Mouse (Mus musculus) common myeloid progenitor, adult 5-6 weeks (primary cell): Measurements from ENCODE around the gene Shisa4. TPM values are rescaled to one million over a fixed set of nuclear protein-coding genes. Genes with fewer than 3 reads are reported as not detected.

Experiments
- ATAC-seq: replicated peaks from 2 replicates; pipeline ENCODE4 v1.8.0; 2016; ENCODE audit warnings: low read depth, mild to moderate bottlenecking, moderate TSS enrichment, inconsistent platforms; ENCODE audit not compliant: poor library complexity, severe bottlenecking
- total RNA-seq: library from RNA; stranded (forward); fragments of 200-1000, 187-1606 nt; gene quantifications from 2 replicates; pipeline ENCODE4 v1.2.3, GENCODE M21; 2017

The Shisa4 gene
- total RNA-seq, 1 experiment from 2014 or later: 0.18 TPM

DNA sequence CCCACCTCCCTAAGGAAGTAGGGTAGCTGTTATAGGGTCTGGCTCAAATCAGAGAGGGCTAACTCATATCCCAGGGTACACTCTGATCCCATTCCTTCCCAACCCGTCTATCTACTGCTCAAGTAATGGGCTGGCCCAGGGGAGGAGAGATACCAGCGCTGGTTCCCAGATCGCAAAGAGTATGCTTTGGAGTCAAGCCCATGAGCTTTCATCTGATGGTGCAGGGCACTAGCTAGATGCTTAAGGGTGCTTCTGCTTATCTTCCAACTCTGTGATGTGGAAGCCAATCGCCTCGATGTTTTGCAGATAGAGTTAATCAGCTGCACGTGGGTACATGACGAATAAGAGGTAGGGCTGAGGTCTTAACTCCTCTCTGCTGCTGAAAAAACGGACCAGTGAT lies 7.4 kb downstream of the Shisa4 start:
- no peak for ATAC-seq

DNA sequence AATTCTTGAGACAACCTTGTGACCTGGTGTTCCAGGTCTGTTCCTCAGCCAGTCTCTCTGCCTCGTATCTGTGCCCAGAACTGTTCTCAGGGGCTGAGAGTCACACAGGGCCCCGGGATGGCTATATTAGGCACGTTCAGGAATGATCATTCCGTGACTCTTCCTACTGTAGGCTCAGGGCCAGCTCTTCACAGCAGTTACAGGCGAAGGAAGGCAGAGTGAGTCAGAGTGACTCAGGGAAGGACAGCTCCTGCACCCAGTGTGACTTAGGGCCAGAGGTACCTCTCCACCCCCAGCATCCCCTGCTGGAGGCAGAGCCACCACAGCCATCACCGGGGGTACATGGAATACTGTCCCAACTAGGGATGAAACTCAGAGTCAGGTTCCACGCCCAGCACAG lies 8.0 kb downstream of the Shisa4 start:
- ATAC-seq: no peak

DNA sequence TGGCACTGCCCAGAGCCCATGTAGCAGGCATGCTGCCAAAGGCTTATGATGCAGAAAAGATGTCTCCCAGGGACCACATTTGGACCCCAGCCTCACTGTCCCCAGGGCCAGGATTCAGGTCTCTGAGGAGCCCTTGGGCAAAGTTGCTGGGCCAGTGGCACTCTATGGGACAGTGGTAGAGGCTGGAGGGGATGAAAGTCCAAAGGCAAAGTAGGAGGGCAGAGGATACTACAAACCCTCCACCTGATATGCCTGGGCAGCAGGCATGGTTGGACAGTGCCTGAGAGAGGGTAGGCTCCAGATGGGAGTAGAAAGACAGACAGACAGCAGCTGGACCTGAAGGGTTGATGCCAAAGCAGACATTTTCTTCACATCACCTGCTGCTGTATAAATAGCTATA lies 8.7 kb downstream of the Shisa4 start:
- ATAC-seq: no peak

DNA sequence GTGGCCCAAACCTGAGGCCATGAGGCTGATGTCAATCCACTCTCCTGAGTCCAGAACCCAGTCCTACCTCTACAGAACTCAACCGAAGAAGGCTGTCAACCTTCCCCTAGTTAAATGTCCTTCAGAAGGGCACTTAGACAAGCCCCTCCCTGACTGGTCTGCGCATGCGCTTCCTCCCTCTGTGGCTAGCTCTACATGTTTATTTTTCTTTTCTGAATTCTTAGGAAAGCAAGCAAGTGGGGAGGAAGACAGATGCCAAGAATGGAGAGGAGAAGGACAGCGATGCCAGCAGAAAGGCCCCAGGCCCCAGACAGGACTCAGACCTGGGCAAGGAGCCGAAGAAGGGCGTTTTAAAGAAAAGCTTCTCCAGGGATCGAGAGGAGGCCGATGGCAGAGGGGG lies 11.6 kb downstream of the Shisa4 start:
- no peak for ATAC-seq

DNA sequence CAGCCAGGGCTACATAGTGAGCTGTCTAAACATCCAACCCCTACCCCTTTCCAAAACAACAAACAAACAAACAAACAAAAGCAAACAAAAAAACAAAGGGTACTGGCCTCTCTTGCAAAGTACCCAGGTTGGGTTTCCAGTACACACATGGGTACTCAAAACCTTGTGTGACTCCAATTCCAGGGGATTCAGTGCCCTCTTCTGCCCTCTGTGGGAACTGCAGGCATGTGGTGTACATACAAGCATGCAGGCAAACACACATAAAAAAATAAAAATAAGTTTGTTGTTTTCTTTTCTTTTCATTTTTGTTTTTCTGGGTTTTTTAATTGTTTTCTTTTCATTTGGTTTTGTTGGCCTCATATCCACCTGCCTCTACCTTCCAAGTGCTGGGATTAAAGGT lies 12.9 kb downstream of the Shisa4 start:
- ATAC-seq: no peak

DNA sequence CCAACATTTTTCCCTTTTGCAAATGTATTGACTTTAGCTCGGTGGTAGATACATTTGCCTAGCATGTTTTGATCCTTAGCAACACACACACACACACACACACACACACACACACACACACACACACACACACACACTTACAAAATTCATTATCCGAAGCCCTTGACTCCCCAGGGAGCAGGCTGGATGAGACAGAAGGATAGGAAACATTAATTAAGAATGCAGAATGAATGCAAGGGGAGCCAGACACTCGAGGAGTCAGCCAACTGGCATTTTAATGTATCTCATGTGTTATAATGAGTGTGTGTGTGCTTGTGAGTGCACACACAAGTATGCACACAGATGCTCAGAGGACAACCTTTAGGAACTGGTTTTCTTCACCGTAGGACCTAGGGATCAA lies 13.5 kb downstream of the Shisa4 start:
- no peak for ATAC-seq

DNA sequence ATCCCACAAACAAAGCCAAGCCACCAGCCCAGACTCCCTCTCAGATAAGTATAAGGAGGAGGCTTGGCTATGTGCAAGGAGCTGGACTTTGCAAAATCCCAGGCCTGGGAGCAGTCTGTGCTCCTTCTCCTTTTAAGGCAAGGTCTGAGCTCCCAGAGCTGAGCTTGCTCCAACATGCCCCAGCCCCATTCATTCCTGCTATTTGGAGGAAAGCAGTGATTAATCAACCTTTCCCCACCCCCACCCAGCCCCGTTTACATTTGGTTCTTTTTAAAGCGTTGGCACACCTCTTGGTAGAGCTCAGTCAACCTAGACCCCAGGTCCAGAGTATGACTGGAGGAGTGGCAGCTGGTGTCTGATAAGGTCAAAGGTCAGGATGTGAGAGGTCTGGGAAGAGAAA lies 16.0 kb downstream of the Shisa4 start:
- no peak for ATAC-seq

DNA sequence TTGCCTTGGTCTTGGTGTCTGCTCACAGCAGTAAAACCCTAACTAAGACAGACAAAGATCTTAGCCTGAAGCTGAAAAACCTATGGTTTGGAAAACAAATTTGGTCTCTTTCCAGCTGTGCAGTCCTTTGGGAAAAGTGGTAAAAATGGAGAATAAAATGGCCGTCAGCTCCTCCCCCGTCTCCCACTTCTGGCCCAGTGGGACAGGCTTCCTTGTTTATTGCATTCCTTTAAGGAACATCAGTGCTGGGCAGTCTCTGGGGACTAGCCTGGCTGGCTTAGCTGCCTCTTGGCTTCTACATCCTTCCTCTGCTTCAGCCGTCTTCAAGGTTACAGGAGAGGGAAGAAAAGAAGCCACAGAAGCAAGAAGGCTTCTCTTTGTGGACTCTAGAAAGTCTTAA lies 23.1 kb downstream of the Shisa4 start:
- no peak for ATAC-seq

DNA sequence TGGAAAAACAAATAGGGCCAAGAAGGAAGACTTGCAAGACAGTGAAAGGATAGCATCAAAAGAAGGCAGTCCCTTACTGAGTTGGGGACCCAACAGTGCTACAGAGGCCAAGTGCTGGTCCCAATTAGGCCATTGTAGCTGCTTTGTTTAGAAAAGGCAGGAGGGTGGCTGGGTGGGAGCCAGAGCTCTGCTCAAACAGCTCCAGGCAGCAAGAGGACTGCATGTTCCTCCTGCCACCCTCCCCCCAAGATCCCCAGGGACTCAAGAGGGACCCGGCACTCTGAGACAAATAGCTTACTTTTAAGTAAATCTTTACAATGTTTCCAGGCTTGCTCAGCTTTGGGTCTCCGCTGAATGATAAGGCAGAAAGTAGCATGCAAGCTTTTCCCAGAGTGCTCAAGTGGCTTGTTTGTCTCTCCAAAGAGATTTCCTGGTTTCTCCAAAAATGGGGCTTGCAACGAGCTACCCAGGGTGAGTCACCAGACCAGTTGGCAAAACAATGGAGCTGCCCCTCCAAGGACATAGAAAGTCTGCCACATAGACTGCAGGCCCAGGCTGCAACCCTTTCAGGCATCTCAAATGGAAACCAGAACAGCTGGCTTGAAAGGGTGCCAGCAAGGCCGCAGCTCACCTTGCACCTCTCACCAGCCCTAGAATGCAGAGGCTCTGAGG lies 27.4 kb downstream of the Shisa4 start:
- no peak for ATAC-seq

DNA sequence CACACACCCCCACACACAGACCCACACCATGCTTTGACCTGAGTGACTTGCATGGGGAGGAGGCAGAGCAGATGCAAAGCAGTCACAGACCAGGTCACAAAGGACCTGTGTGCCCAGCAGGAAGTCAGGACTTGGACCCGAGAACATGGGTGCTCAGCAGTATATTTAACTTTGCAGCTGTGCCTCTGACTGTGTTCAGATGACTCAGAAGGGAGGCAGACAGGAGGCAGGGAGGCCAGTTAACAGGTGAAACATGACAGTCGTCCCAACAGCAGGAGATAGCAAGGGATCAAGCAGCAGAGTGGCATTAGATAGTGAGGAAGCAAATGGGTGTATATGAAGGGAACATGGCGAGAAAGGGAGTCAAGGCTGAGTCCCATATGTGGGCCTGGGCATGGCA lies 28.1 kb downstream of the Shisa4 start:
- no peak for ATAC-seq

DNA sequence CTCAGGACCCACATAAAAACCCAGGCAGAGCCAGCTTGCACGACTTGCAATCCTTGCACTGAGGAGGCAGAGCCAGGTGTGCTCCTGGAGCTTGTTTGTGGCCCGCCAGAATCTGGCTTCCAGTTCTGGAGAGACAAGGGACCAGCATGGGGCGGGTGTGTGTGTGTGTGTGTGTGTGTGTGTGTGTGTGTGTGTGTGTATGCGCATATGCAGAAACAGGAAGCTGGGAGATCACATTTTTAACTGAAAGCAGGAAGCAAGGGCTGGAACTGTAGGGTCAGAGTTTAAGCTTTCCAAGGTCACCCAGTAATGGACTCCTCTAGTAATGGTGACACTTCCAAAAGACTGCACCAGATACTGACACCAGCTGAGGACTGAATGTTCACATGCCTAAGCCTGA lies 31.0 kb downstream of the Shisa4 start:
- no peak for ATAC-seq

DNA sequence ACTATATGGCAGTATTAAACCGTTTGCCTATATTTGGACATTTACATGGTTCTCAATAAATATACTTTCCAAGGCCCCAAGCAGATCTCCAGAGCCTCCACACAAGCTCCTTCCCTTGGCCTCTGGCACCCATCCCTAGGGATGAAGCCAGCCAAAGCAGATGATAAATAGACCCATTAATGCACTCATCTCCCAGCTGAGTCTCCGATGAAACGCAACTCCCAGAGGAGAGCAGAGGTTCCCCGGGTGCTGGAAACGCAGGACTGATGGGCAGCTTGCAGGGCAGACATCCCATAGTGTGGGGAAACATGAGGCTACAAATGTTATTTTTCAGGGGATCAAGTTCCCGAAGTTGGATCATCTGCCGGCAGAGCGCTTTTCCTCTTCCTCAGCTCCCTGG lies 33.1 kb downstream of the Shisa4 start:
- ATAC-seq: no peak

DNA sequence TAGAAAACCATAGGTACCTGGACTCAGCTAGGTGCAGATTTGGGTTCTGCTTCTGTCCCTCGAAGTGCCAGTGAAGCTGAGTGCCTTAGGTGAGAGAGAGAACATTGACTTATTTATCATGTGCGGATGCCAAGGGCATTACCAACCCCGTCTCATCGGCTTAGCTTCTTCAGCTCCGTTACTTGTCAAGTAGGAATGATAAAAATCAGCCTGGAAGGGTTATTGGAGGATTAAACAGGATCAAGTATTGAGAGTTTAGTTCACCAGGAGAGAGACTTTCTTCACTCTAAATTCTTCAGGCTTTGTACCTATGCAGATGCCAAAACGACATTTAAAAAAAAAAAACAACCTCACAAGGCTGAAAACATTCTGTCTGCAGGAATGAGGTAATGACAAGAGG lies 44.5 kb downstream of the Shisa4 start:
- no peak for ATAC-seq

DNA sequence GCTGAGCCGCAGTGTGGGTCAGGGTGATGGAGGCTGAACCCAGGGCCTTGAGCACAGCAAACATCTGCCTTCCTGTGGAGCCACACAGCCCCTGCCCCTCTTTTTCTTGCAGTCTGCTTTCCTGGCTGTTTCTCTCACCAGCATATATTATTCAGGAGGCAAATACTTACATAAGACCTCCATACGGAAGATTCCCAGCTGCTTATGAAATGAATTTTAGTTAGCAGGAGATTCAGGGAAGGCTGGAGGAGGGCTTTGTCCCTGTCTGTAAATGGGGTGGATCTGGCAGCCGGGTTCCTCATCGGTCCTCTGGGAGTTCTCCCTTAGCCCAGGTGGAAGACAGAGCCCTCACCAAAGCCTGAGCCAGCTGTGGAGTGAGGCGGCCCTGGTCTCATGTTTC lies 46.7 kb downstream of the Shisa4 start:
- no peak for ATAC-seq

DNA sequence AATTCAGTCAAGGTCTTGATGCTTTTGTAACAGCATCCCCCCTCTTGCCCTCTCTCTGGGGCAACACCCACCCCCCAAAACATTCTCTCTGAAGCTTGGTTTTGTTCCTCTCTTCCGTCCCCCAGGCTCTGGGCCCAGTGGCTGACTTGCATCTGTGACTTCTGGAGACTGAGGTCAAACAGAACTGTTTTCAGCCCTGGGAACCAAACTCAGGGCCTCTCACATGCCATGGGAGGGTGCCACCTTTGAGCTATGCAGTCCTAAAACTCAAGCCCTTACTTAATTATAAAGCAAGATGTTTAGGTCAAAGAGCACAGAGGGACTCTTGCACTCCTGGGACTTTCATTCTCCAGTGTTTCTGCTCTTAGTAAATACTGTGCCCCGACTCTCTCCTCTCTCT lies 49.1 kb downstream of the Shisa4 start:
- ATAC-seq: no peak

DNA sequence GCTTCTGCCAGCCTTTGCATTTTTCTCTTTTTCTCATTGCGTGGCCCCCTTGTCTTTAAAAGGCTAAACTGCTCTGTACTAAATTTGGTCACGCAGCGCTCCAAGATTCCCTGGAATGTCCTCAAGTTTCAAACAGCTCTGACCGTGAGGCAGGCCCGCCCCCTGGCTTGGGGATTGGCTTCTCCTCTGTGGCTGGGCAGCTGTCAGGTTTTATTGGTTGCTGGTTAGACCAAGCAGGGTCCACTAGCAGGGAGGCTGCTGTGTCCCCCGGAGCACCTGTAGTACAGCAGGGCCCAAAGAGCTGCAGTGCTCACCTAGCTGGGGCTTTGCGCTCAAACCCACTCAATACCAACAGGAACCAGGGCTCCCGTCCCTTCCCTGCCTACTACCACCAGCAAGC lies 50.5 kb downstream of the Shisa4 start, which contains the start of gene Lmod1:
TSS of gene Lmod1 (plus strand) at position 237 of the 400 bp plus-strand sequence.
- no peak for ATAC-seq

DNA sequence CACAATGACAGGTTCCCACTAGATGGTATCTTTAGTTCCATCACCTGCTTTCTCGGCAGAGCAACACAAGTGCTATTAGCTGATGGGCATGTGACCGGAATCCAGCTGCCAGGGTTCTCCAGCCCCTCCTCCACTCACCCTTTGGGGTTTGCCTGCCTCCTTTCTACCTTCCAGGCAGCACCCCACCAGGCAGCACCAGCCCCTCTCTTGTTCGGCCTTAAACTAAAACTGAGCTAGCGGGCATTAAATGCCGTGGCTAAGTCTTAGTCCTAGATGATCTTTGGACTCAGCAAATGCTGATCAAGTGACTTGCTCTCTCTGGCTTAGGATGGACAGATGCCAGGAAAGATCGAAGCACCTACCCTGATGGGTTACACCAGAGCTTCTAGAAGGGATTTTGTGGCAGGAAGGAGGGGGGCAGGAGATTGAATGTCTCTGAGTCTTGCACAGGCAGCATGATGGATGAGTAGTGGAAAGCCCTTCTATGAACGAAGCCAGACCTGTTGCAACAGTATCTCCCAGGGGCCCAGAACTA lies 51.6 kb downstream of the Shisa4 start:
- ATAC-seq: no peak

Other genes starting within 250 kb of the Shisa4 start
- 92.4 and 105 TPM in 2 replicates for gene Ptpn7, start 242.5 kb downstream of the Shisa4 start, total RNA-seq
- 16.2 and 16.4 TPM in 2 replicates for gene Arl8a, start 228.4 kb downstream of the Shisa4 start, total RNA-seq
- gene Gpr37l1, start 207.6 kb downstream of the Shisa4 start, total RNA-seq: not detected in 2 replicates
- gene Elf3, start 116.7 kb downstream of the Shisa4 start, total RNA-seq: not detected in 2 replicates
- gene Rnpep, start 91.2 kb downstream of the Shisa4 start, total RNA-seq: 34.2 and 51.4 TPM in 2 replicates
- 18.6 and 29.8 TPM in 2 replicates for gene Timm17a, start 61.5 kb downstream of the Shisa4 start, total RNA-seq
- gene Lmod1, start 50.4 kb downstream of the Shisa4 start, total RNA-seq: not detected in 2 replicates
- gene Ipo9, start 55.3 kb upstream of the Shisa4 start, total RNA-seq: 46.0 and 68.1 TPM in 2 replicates
- gene Nav1, start 232.1 kb upstream of the Shisa4 start, total RNA-seq: 6.2 and 7.7 TPM in 2 replicates